Mouse (Mus musculus) inflammation-experienced regulatory T-cells, adult 6 months (primary cell): Measurements from ENCODE around the gene Otx1. TPM values are rescaled to one million over a fixed set of nuclear protein-coding genes. Genes with fewer than 3 reads are reported as not detected.

Experiments used
- ATAC-seq: one replicate; pipeline ENCODE4 v1.8.0; 2017
- polyA plus RNA-seq, 3 experiments: library from polyadenylated mRNA; unstranded; fragments of 100-300 nt; shearing (Covaris generic); gene quantifications; one replicate each; pipeline ENCODE4 v1.2.1; 2017

The Otx1 gene
- polyA plus RNA-seq, 3 experiments from 2014 or later, result not detected

GRCm38 (mm10) chr11:21999396-22000315 is 3.0 kb downstream of the Otx1 start:
- ATAC-seq, result no peak

GRCm38 (mm10) chr11:21998141-21999047 is 4.3 kb downstream of the Otx1 start:
- ATAC-seq, result no peak

DNA sequence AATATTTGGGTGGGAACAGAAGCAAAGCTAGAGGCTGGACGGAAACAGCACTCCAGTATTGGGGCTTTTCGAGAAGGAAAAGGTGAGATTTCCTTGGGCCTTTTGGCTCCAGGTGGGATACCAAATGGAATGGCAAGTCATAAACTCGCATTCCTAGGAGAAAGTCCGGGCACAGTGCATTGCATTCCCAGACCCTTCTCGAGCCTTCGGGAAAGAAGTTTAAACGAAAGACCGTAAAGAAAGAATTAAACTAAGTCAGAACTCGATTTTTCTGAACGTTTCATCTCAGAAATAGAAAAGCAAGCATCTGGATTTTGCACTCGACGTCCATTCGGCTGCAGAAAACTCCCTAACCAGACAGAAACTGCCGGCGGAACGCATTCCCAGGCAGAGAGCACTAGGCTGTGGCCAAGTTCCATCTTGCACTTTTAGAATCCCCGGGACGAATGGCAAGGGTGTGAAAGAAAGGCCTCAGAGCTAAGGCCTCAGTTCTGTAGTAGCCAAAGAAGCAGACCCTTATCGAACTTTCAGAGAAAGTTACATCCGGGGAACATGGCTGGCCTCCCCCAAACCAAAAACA is 5.0 kb downstream of the Otx1 start:
- no peak for ATAC-seq

DNA sequence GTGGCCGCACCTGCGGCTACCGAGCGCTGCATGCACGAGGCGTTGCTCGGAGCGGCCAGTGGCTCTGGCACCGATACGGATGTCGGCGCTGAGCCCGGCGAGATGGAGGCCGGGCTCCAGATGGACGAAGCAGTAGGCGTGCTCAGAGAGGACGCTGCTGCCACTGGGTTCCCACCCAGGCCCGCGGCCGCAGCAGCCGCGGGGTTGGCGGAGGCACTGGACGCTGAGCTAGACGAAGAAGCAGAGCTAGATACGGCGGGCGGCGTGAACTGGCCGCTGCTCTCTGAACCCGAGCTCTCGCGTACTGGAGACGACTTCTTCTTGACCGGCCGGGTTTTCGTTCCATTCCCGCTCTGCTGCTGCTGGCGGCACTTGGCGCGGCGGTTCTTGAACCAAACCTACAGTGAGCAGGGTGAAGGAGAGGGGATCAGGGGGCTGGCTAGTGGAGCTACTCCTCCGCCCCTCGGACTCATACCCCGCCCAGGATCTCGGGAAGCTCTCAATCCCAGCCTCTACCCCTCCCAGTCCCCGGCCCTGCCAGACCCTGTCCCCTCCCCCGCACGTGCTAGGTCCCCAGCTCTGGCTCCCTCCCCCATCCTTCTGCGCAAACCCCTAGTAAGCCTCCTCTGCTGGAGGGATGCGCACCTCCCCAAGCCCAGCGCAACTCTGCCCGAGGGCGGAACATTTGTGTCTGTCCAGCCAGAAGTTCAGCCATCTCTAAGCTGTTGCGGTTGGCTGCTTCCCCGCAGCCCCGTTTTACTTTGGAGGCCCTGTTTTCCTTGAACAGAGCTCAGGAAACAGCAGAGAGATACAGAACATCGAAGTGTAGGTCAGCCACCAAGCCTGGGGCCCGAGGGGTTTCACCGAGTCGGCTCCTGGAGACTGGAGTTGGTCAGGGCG is 5.8 kb downstream of the Otx1 start:
- ATAC-seq, result no peak

GRCm38 (mm10) chr11:21996325-21996647 is 6.4 kb downstream of the Otx1 start:
- no peak for ATAC-seq

DNA sequence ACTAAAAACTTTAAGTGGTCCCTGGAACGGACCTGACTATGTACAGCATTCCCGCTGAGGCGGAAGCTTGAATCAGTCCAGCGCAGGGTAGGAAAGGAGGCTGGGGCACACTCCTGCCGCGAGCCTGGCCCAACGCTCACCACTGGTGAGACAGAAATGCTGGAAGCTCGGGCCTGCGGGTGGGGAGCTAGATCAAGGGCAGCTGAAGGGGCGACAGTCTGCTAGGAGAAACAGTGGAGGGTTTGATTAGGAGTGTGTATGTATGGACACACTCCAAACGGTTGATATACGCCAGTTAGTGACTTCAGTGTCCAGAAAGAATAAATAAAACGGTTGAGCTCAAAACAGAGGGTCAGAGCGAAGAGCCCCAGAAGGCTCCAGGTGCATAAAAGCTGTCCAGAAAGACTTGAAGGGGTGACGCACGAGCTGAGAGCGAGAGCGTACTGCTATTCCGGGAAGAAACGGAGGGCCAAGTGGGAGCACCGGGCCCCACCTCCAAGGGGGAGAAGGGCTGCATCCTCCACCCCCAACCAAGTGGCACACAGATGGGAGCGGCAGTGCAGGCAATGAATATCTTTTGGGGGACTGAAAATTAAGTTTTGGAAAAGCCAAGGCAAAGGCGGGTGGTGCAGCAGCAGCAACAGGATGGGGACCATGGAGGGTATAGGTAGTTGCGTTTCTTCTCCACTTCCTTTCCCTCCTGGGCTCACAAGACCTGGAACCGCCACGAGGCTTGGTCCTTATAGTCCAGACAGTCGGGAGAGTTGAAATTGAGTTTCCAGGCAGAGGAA is 7.0 kb downstream of the Otx1 start:
- ATAC-seq, result no peak

- ATAC-seq, result no peak
Observed at GRCm38 (mm10) chr11:21994377-21995370, 8.0 kb downstream of the Otx1 start.

- no peak for ATAC-seq
Observed at GRCm38 (mm10) chr11:21993597-21994376, 8.9 kb downstream of the Otx1 start.

DNA sequence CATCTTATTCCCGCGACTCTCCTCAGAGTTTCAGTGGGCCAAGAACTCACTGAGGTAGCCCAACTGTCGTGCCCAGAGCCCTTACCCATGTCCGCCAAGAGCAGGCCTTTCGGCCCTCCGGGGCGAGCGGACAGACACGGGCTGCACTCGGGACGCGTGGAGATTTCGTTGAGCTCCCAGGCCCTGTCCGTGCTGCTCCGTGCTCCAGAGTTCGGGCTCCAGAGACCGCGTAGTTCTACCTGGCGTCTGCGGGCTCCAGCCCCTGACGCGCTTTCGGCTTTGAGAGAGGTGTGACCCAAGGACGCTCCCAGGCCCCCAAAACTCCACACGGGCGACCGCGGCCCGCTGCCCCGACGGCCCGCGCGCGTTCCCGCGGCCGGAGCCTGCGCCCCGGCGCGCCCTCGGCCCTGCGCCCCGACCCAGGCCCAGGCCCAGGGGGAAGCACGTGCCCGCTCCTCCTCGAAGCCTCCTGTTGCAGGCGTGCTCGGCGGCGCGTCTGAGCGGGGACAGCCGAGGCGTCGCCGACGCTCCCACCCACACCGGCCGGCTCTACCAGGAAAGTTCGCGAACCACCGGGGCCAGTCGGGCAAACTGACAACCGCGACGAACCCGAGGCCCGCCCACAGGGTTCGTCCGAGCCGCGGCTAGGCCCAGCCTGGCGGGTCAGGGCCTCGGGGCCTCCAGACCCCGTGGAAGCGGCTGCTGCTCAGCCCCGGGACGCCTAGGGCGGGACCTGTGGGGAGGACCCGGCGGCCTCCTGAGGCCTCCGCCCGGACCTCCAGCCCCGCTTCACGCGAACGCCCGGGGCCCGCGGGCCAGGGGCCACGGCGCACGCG is 9.7 kb downstream of the Otx1 start:
- ATAC-seq, result no peak

- ATAC-seq, result no peak
Observed at GRCm38 (mm10) chr11:21988398-21988946, 14.2 kb downstream of the Otx1 start.

DNA sequence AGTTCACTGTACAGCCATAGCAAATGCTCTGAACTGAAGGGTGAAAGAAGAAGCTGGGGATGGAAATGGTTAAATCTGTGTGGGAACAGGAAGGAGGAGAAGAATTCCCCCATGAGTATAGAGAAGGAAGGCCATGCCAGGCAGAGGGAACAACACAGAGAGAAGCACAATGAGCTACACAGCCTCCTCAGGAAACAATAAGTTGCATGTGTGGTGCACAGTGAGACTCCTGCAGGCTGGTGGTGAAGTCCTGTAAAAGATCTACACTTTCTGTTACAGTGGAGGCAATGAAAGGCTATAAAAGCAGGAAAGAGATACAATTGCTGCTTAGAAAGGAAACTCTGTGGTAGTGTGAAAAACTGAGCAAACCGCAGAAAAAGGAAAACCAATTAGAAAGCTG is 17.6 kb downstream of the Otx1 start:
- ATAC-seq, result no peak

GRCm38 (mm10) chr11:21974005-21974531 is 28.6 kb downstream of the Otx1 start:
- no peak for ATAC-seq

- no peak for ATAC-seq
Observed at GRCm38 (mm10) chr11:21973597-21973996, 29.1 kb downstream of the Otx1 start.

- ATAC-seq, result no peak
Observed at GRCm38 (mm10) chr11:21968922-21969321, 33.8 kb downstream of the Otx1 start.

GRCm38 (mm10) chr11:21955167-21955566 is 47.5 kb downstream of the Otx1 start:
- no peak for ATAC-seq

DNA sequence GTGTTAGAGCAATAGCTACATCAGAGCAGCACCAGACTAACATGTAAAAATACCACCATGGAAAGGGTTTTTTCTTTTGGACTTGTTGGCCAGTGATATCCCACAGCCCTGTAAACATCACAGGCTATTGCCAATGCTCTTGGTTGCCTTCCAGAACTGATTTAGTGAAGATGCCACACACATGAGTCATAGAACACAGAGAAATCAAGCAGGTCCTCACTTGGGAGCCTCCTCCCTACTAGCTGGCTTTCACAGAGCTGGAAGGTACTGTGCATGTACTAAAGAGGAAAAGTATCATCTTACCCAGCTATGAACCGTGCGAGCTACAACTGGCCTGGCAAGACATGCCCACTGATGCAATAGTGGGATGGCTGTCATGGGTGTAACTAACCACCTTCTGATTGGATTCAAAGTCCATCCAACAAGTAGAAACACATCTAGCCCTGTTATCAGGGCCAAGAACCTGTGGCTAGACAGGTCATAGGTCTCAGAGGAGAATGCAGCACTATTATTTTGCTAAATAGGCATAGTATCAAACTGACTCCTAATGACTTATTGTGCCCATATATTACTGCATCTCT is 51.0 kb downstream of the Otx1 start:
- ATAC-seq, result no peak

DNA sequence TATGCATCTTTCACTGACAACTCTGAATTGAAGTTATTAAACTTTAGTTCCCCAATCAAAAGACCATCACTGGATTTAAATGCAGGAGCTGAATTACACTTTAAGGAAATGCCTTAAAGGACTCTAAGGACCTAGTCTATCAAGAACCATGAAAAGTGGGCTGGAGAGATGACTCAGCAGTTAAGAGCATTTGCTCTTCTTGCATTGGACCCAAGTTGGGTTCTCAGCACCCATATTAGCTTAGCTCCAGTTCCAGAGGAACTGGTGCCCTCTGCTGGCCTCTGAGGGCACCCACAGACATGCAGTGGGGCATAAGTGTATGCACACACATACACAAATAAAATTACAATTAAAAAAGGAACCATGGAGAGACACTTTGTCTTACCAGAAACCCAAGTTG is 52.6 kb downstream of the Otx1 start:
- ATAC-seq, result no peak
